Mouse (Mus musculus): ENCODE results near the gene Exoc6b. TPM values are rescaled to one million over a fixed set of nuclear protein-coding genes. Genes with fewer than 3 reads are reported as not detected.

The Exoc6b gene
- total RNA-seq, 2 experiments from 2014 or later, result 133 to 143 TPM

- DNase-seq, result no peak
Observed at GRCm38 (mm10) chr6:84584783-84585685, 484.3 kb downstream of the Exoc6b start.

DNA sequence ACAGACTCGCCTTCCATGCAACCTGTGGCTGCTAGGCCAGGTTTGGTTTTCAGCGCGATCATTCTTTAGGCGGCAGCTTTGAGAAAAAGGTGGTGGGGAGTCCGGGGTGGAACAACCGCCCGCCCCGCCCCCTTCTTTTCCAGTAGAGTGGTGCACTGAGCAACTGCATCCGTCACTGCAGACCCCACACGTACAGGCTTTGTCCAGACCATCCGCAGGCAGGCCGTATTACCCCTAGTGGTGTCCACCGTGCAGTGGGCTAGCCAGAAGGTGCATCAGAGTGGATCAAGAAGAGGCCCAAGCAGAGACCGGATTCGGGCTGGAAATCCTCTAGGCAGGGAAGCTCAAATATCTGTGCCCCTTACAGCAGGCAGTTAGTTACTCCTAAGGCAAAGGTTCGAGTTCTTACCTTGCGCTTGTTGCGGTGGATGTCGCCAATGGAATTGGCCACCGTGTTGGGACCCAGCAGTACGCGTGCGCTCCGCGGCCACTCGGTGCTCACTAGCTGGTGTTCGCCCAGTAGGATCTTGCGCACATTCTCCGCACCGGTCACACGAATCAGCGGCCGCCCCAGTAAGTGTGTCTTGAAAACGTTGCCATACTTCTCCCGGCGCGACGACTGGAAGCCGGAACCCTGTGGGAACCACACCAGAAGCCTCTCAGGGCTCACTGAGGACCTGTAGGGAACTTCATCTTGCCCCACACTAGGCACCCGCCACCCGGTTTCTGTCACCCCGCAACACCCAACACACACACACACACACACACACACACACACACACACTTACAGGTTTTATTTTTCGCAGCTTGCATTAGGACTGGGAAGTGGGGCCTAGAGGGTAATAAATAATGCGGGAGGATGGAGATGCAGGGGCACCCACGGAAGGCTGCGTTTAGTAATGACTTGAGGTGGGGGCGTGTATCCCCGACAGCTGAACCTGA, 485.2 kb downstream of the Exoc6b start:
- DNase-seq, result no peak

GRCm38 (mm10) chr6:84583371-84583770, 485.9 kb downstream of the Exoc6b start:
- peak in 1 of 2 experiments; percentile 18 for DNase-seq

- DNase-seq, result no peak
Observed at GRCm38 (mm10) chr6:84582826-84583225, 486.5 kb downstream of the Exoc6b start.

DNA sequence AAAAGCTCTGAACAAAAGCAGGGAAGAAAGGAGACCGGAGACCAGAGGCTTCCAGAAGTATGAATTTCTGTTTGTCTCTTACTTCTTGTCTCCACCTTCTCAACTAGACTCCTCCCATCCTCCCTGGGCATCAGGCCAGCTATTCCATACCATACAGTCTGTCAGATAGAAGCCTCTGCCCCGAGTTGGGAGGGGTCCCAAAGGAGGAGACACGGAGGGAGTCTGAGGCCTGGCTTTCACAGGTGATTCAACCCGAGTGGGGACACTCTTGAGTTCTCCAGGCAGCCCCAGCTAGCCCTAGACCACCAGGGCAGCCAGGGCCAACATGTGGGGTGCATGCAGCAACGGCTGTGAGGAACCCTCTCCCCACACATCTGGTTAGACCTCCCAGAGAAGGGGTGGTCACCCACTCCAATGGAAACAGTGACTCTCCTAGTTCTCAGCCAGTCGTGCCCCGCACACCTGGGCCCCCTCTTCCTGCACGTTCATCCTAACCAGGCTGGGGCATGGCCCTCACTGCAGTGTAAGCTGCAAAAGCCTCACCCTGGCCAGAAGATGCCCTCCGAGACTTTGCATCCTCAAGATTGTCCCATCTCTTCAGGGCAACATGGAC, 487.4 kb downstream of the Exoc6b start:
- peak in 1 of 2 experiments; percentile 1 for DNase-seq

- no peak for DNase-seq
Observed at GRCm38 (mm10) chr6:84580979-84581832, 488.1 kb downstream of the Exoc6b start.

DNA sequence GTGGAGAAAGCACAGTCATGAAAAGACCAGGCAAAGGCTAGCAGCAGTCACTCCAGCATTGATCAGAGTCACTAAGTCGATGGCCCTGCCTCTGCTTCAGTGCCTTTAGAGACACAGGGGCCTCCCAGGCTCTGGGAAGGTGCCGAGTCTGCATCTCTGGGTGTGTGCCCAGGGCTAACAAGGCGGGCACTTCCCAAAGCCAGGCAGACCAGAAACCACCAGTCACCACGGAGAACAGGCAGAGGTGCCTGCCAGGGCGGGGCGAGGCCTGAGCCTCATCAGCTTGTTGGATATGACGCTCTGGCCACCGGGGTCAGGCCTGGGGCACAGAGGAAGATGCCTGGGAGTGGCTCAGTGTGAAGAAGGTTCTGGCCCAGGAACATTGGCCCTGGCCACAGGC, 489.8 kb downstream of the Exoc6b start:
- no peak for DNase-seq

DNA sequence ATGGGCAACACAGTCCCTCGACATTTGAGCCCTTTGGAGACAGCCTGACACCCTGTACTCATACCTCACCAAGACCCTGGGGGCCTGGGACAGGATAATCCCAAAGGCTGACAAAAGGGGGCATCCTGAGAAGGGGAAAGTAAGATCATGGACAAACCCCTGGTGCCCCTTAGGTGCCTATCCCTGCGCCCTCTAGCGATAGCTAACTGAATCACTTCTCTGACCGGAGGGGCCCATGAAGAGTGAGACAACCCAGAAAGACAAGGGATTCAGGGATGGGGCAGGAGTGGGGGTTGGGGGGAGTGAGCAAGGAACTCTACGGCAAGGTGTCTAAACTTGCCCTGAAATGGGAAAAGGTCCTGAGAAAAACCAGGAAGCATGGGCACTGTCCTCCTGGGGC, 490.4 kb downstream of the Exoc6b start:
- DNase-seq, result no peak

DNA sequence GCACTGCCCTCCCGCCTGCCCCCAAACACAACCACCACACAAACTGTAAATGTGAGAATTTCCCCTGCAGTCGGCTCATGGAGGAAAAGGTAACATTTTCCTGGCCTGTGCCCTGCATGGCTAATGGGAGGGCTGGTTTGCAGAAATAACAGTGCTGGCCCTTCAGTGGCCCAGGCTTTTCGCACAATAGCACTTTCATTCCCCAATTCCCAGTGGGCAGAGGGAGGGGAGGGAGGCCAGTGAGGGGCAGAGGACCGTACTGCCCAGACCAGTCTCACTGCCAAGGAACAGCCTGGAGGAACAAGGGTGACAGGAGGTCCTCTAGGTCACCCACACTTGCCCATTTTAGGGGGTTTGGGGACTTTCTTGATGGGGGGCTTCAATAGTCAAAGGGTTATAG, 491.4 kb downstream of the Exoc6b start:
- DNase-seq, result no peak

- DNase-seq, result no peak
Observed at GRCm38 (mm10) chr6:84573905-84574660, 495.2 kb downstream of the Exoc6b start.

- DNase-seq, result no peak
Observed at GRCm38 (mm10) chr6:84570039-84570438, 499.3 kb downstream of the Exoc6b start.

DNA sequence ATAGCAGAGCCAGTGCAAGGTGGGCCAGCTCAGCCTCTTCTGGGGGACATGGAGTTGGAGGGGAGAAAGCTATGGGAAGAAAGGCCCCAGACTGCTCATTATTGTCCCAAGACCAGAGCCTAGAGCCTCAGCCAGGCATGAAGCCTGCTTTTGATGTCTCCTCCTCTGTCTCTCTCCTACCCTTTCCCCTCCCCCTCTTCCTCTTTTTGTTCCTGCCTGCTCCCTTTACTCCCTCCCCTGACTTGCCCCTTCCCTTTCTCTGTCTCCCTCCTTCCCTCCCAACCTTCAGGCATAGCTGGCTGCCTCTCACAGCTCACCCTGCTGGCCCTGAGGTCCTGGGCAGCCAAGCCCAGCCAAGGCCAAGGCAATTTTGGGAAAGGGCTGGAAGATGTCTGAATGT, 499.7 kb downstream of the Exoc6b start:
- no peak for DNase-seq

DNA sequence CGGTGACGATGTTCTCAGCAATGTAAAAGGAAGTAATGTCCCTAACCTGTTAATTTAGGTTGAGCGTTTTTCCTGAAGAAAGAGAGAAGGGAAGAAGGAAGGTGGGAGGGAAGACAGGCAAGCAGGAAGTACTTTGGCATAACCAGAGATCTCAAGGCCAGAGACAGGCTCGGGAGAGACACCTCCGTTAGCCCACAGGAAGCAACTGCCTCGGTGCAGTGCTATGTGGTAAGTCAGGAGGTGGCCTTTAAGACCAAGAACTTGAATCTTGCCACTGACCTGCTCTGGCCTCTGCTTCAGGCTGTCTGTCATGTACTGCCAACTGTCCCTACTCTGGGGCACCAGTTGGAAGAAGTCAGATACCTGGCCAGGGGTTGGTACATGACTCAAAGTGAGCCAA, 500.4 kb downstream of the Exoc6b start:
- no peak for DNase-seq

Other genes with a start within 250 kb of the Exoc6b start
- 10 to 100 TPM; 48.7 to 52.6 TPM for gene Spr, start 68.3 kb upstream of the Exoc6b start, total RNA-seq (2021)
- gene Emx1, start 117.9 kb upstream of the Exoc6b start, total RNA-seq (2021), result 10 to 100 TPM; 17.6 to 19.3 TPM